Mouse (Mus musculus): ENCODE data around the gene Bloc1s5.
A peak's percentile ranks its signal among the peaks of the same experiment; 100 is the strongest.

GRCm38 (mm10) chr13:38634800-38635269 is at the start of gene Bloc1s5:
- peak; percentile 81 for TF ChIP-seq POLR2A (IDR thresholded peaks at IDR 0.05; ENCODE audit: insufficient read length, low read depth)
- TF ChIP-seq MAX (IDR thresholded peaks at IDR 0.05; ENCODE audit: low read depth): no peak
- no peak for TF ChIP-seq USF1 (IDR thresholded peaks at IDR 0.05; ENCODE audit: low read depth)
- TF ChIP-seq CEBPB (IDR thresholded peaks at IDR 0.05; ENCODE audit: insufficient read depth, poor library complexity, severe bottlenecking): no peak
- no peak for TF ChIP-seq MYOG (IDR thresholded peaks at IDR 0.05; ENCODE audit: control insufficient read depth in 1 of 3, insufficient read depth in 1 of 3, insufficient read length in 2 of 3, low read depth in 2 of 3)
- no peak for TF ChIP-seq MYOD1 (IDR thresholded peaks at IDR 0.05; ENCODE audit: control insufficient read depth in 1 of 3, insufficient read length in 2 of 3, low read depth in 2 of 3)

Data from myocyte (in vitro differentiated cells).